Mouse (Mus musculus): ENCODE measurements at regions not wholly inside any gene's neighbourhood (a gene's known extent, or its start where the extent isn't known, plus 50 kb on each side); places are given as distances from the start of the nearest gene placed in this dataset.

- TF ChIP-seq POLR2A (IDR thresholded peaks at IDR 0.05; ENCODE audit: borderline replicate concordance, insufficient read depth, low read length): no peak
- no peak for TF ChIP-seq CTCF (IDR thresholded peaks at IDR 0.05; ENCODE audit: borderline replicate concordance, insufficient read depth, low read depth, low read length)
These were observed 280.8 kb upstream of the Galnt5 start for GRCm38 (mm10) chr2:57716754-57717510.

All from cerebellum, adult 2 months (tissue).